Mouse (Mus musculus): ENCODE data around the gene Nudt2.
A peak's percentile ranks its signal among the peaks of the same experiment; 100 is the strongest.

Gene Nudt2

DNA sequence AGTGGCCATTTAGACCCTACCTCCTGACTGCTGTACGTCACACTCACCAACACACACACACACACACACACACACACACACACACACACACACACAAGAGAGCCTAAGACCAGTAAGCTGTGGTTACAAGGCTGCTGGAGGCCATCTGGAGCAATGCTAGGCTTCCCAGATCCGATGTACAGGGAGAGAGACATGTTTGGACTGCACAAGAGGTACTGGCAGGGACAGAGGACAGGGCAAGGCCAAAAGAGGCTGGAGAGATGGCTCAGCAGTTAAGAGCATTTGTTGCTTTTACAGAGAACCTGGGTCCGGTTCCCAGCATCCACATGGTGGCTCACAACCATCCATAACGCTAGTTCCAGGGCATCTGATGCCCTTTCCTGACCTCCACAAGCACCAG lies 30.1 kb downstream of the Nudt2 start:
- DNase-seq, result no peak

DNA sequence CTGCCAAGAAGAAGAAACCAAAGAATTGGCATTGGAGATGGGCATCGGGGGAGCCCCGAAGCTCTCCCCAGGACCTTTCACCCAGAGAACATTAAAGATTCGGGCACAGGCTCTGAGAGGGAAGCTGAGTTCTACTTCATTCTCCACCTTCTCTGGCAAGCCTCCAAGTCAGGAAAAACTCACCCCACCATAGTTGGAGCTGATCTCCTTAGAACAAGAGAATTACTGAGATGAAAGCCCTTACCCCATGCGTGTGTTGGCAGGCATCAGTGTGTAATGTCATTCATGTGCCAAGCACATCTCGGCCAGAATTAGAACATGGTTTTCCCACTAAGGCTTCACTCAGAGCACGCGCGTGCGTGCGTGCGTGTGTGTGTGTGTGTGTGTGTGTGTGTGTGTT lies 30.9 kb downstream of the Nudt2 start:
- DNase-seq, result no peak

DNA sequence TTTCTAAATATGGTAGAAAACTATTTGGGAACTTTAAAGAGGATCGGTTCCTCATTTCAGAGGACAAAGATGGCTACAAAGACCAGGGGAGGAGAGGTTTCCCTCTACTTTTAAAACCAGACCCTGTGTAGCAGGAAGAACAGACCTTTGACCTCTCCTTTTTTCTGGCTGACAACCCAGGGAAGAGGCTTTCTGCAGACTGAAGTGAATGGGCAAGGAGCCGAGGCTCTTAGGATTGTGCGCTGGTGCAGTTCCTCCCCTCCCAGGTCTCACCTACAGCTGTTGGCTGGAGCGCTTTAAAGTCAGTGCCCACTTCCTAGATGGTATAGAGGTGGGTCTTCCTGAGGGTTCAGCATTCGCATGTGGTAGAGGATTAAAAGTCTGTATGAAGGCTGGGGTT lies 32.1 kb downstream of the Nudt2 start:
- DNase-seq, result no peak

DNA sequence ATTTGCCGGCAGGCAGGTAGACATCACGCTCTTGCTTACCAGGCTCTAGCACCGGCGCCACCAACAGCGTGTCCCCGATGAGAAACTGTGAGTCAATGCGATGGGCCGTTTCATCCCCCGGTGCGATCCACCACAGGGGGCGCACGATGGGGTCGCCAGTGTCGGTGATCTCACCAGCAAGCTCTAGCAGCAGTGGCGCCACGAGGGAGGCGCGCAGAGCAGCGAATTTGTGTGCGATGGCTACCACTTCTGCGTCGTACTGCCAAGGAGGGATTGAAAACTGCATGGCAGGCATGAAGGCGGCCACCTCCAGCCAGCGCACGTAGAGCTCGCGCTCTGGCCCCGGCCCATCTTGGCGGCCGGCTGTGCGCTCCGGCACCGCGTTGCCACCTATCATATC lies 32.6 kb downstream of the Nudt2 start:
- peak in 1 of 2 experiments; percentile 30 for DNase-seq

DNA sequence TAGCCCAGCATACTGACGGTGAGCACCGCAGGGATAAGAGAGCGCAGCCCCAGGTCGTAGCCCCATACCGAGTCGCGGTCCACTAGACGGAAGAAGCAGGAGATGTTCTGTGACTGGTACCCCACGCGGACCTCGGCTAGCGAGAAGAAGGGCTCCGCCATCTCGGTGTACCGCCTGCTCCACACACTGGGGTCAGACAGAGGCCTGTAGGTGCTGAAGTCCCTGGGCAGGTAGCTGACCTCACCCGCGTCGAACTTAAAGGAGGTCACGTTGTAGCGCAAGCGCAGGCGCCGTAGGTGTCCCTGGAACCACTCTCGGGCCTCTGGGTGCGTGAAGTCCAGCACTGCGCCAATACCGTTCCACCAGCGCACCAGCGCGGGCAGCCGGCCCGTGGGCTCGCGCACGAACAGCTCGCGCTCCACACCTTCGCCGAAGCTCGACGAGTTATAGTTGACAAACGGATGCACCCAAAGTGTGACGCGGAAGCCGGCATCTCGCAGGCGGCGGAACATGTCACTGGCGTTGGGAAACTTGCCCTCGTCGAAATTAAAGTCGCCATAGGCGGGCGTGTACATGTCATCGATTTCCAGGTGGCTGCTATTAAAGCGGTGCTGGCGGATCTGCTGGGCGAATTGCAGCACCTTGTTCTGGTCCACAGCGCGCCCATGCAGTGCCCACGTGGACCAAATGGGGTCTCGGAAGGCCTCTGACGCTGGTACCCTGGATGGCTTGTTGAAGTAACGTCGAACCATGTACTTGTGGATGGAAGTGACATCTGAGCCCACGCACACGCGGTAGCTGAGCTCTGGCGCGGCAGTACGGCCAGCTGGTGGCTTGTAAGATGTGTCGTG lies 33.3 kb downstream of the Nudt2 start:
- DNase-seq, result peak in 1 of 2 experiments; percentile 20

DNA sequence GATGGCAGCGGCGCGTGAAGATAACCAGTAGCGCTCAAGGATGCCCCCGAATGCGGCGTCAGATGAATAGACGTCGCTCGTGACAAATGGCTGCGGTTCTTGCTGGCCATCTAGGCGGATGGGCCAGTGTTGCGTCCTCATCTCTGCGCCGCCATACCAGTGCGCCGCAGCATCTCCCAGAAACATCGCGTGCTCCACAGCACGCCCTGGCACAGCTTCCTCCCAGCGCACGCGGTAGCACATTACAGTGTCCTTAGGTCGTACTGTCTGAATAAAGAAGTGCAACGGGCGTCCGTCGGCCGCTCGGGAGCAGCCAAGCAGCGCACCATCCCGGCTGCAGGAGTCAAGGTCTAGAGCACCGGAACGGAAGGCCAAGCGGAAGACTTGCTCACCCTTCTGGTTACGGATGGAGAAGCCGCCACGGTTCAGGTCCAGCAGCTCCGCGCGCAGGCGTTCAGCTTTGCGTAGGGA lies 34.0 kb downstream of the Nudt2 start:
- peak; percentile 39 to 56 for DNase-seq

DNA sequence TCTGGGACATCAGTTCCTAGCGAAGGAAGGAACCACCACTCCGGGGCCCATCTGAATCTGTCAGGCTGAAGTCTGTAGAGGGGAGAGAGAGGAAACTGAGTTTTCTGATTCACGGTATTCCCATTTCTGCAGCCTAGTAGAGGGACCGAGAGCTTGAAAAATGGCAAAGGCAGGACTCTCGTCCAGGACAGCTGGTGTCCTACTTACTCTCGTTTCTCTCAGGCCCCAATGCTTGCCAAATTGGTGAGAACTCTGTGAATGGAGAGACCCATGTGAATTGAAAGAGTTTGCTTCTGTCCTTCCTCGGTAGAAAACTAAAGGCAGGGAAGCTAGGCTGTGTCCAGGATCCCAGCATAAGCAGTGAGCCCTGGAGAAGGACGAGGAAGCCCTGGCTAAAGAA lies 34.7 kb downstream of the Nudt2 start:
- no peak for DNase-seq

DNA sequence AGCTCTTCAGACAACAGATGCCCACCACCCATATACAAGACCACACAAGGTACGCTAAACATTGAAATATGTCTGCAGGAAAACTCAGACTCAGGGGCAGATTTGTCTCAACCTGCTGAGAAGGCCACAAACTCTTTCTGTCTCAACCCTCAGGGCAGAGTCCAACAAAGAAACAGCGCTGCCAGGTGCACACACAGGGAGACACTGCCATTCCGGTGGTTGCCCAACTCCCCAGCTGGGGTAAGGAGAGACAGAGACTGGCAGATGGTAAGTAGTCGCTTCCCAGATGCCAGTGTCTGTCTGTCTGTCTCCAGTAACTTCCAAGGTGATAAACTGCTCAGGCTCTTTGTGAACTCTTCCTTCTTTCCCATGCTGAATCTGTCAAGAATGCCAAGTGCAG lies 35.8 kb downstream of the Nudt2 start:
- DNase-seq, result no peak

DNA sequence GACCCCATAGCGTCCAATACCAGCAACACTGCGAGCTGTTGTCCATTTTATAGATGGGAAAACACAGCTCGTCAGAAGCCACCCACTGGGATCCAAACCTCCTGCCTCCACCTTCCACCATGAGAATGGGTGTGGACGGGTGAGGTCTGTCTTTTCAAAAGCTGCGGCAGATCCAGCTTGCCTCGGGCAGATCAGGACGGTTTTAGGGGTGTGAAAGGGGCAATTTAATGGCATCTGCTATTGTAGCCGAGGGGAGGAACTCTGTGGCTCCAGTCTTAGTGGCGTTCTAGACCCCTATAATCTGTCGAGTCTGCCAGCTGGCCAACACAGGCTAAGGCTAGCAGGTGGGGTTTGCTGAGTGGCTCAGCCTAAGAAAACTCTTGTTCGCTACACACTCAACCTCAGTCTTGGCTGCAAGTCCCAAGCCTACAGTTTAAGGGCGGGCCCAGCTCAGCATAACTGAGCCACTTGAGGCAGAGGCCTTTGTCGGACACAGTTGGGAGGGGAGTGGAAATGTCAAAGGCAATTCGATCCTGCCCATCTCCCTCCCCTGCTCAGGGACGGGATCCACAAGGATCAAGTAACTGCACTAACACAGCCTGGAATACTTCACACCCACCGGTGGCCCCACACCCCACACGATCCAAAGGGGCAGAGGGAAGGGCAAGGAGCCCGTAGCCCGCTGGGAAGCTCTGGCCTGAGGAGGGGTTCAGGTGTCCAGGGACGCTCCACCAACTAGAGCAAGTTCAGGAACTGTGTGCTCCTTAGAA lies 37.4 kb downstream of the Nudt2 start:
- no peak for DNase-seq

DNA sequence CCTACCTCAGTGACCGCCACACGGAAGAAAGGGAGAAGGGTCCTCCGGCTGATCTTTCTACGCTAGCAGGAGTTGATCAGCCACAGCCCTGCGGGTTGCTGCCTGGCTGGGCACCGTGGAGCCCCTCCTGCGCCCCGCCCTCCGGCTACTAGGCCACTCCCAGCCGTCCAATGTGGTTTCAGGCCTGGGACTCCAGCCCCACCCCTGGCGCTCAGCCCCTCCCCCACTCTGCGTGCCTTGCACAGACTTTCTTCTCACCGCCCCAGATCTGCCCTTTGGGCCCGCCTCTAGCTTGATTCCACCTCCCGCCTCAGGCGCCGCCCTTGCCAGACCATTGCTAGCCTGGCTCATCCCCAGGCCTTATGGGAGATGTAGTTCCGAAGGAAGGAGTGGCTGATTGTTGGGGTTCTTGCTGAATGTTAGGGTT lies 38.0 kb downstream of the Nudt2 start, which contains the start of gene AI464131:
Gene AI464131, minus strand, starts transcription at position 91 of the 427 bp plus-strand sequence.
- DNase-seq, result peak; percentile 95 to 99

DNA sequence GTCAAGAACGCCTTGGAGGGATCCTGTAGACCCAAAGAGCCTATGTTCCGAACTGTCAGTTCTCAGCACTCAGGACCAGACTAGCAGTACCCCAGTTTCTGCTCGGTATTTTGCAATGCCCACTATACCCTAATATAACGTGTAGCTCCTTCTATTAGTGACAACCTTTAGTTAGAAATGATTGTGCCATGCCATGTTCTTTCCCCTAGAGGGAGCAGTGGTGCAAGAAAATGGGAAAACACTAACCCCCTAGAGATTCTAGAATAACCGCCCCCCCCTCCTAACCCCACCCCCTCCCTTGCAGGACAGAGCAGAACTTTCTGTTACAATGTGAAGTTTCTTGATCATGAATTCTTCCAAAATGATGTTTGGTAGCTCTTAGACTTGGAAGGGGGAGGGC lies 39.4 kb downstream of the Nudt2 start:
- no peak for DNase-seq

DNA sequence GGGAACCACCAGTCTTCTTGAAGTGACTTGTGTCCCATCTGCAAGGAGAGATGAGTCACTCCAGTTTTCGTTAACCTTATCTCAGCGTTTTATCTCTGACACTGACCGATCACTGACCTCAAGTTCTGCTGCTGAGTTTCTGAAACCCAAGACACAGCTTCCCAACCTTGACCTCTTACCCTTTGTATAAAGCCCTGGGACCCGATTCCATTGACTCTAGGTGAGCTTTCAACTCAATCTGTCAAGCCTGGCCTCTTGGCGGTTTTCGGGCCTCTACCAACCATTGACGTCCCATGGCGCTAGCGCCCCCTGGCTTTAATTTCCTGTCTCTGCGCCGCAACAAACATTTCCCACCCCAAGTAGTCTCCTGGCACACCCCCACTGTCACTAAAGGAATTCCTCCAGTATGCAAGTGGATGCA lies 40.2 kb downstream of the Nudt2 start:
- DNase-seq, result no peak

DNA sequence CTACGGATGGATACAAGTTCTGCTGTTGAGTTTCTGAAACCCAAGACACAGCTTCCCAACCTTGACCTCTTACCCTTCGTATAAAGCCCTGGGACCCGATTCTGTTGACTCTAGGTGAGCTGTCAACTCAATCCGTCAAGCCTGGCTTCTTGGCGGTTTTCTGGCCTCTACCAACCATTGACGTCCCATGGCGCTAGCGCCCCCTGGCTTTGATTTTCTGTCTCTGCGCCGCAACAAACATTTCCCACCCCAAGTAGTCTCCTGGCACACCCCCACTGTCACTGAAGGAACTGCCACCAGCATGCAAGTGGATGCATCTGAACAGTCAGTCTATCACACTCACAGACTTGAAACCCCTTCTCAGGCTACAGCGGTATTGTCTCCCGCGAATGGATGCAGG lies 41.2 kb downstream of the Nudt2 start:
- peak; percentile 65 to 76 for DNase-seq

DNA sequence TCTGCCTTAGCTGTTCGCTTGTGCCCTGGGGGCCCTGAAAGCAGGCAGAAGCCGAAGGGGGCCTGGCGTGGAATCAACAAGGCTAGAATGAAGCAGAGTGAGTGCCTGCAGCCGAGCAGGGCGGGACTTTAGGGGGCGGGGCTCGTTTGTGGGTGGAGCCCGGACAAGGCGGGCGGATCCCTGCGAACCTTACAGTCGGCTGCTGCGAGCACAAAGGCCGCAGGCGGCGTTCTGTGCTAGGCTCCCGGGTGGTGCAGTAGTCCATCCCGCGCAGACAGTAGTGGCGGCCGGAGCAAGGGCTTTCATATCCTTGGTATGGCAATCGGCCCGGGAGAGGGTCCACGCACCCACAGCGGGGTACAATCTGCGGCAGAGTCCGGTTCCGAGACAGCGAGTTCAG lies 42.0 kb downstream of the Nudt2 start:
- peak; percentile 83 to 90 for DNase-seq

DNA sequence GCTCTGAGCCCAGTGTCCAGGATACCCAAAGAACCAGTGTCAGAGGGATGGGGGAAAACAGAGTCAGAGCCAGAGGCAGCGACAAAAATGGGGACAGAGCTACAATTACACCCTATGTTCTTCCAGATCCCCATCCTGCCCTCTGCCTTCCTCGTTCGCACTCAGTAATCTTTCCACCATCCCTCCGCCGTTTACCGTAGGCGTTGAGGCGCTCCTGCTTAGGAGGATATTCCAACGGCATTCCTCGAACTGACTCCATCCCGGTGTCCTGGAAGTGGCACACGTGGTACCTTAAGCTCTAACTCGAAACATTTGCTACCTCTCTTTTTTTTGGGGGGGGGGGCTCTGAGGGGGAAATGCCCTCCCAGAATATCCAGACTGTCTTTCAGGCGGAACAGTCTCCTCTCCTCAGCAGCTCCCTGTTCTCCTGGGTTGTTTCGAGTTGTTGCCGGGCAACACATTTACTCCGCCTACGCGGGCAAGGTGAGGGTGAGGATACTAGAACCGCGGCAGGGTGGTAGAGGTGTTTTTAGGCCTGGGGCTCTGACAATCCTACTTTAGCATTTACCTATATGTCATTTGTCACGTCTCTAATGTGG lies 42.5 kb downstream of the Nudt2 start:
- no peak for DNase-seq

DNA sequence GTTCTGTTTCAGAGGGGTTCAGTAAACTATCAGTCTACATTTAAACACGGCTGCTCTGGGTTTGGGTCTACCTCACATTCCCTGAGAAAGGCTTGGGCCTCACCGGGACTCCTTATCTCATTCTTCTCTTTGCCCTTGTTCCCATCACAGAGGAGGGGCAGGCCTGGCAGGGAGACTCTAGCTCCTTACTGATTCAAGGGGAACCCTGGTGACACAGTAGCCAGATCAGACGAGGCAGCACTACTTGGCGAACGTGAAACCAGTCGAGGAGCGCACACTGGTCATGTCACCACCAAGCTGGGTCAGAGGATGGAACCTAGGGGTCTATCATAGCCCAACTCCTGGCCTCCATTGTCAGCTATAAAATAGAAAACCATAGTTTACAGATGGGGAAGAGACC lies 43.0 kb downstream of the Nudt2 start:
- no peak for DNase-seq

DNA sequence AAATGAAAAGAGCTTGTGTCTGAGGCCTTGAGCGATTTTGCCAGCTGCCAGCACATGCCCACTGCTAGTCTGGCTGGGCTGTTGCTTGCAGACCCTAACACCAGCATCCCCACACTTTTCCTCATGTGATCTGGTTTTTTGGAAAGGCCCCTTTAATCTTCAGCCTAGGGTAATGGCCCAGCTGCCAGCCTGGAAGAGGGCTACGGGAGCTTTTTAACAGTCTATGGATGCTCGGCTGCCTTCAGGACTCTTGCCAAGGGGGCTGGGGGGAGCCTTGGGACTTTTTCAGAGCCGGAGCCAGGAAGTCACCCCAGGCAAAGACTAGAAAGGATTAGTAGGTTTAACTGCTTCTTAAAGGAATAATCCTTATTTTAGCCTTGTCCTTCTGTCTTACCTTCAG lies 48.4 kb downstream of the Nudt2 start:
- no peak for DNase-seq

DNA sequence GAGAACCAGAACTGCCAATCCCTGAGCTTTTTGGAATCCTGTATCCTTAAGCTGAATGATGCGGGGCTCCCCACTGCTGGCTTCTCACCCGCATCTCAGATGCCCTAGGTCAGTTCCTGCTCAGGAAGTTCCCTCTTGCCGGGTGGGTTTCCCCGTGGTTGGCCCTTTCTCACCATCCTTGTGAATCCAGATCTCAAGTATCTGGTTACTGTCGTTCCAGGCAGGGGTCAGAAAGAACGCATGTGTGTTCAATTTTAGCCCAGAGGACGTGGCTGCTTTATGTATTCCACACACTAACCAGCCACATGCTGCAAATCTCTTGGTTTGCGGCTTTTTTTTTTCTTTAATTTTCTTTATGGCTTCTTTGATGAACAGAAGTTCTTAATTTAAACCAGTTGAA lies 48.8 kb downstream of the Nudt2 start:
- DNase-seq, result no peak

DNA sequence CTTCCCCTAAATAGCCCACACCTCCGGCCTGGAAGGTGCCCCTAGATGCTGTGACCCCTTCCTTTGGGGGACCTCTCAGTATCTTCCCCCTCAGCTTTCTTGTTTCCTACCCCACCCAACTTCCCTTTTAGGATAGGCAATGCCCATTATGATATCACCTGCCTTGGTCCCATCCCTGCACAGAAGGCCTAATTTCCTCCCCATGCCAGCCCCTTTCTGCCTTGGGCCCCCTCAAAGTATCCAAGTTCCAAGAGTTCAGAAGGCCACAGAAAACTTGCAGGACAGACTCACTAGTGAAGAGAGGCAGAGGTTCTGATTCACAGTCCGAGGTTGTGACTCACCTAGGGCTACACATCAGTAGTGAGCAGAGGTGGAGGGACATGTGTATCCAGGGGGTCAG lies 52.3 kb downstream of the Nudt2 start, which contains the start of gene 1110017D15Rik:
Gene 1110017D15Rik, minus strand, starts transcription at position 101 of the 400 bp plus-strand sequence.
- no peak for DNase-seq

DNA sequence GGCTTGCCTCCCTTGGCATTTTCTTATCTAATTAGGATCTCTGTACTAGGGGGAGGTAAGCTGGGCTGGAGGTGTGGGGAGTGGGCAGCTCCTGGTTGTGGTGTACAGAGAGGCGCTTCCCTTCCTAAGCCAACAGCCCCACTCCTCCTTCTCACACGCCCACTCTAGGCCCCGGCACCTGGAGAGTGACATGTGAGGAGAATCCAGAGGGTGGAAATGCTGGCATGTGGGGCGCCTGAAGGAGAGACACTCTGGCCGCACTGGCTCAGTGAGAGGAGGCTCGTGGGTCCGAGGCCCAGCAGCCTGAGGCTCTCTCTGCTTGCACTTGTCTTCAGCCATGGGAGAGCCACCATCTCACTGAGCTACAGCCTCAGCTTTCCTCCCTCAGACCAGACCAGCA lies 53.4 kb downstream of the Nudt2 start:
- no peak for DNase-seq

DNA sequence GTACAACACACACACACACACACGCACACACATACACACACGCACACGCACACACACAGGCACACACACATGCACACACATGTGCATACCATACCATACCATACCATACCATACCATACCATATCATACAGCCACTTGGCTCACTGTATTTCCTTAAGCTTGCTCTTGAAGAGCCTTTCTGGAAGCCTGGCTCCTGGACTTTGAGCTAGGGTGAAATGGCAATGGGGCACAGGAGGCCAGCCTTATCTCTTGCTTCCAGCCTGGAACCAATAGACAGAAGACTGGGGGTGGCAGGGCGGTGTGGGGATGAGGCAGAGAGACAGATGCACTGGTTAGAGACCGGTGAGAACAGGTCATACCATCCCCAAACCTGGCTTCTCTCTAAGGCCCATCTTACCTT lies 54.2 kb downstream of the Nudt2 start:
- DNase-seq, result no peak

DNA sequence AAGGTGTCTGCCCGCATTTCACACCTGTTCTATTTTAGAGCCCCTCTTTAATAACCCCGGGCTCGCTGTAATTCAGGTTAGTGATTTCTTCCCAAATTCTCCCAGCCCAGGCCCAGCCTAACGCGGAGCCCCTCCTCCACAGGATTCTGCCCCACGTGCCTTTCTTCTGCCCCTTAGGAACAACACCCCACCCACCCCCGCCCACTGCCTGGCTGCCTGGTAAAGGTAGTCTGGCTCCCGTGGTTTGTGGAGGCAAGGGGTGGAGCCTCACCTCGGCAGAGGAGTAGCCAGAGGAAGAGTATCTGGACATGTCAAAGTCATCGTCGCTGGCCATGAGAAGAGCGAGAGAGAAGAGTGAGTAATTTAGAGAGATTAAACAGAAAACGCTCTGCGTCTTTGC lies 55.7 kb downstream of the Nudt2 start:
- no peak for DNase-seq

DNA sequence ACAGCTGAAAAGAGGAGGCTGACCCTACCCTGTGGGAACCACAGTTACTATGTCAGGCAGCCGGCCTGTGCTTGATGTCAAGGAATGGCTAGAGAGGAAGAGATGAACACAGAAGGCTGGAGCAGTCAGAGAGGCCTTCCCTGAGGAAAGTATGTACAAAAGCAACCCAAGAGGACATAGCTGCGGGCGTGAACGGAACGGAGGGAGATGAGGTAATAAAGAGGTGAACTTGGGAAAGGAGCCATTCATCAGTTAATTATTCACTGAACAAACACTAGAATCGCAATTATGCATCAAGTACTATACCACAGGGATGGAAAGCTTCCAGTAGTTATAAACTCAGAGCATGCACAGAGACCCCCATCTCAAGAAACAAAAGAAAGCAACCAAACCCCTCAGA lies 57.2 kb downstream of the Nudt2 start:
- DNase-seq, result no peak
